Comparison of ENCODE assay signal across 7 mouse cellular contexts in genomic region chrX:72788773-72789557, GRCm38 (mm10). TPM values are rescaled to one million over a fixed set of nuclear protein-coding genes. Genes with fewer than 3 reads are reported as not detected.
DNase-seq lines count a peak whose midpoint lies in the region; ATAC-seq and TF ChIP-seq lines count a peak whose summit lies in the region.

No protein-coding gene starts in this region.

- peaks cover 8% of the 10 kb centered on the region for H3K4me1 ChIP-seq in forebrain, embryonic 10.5 days
- H3K4me1 ChIP-seq in neural tube, embryonic 14.5 days (ENCODE audit: control insufficient read depth, insufficient read depth, low read length) = no peaks in the 10 kb centered on the region

- H3K9ac ChIP-seq in neural tube, embryonic 14.5 days (replicated peaks; ENCODE audit: low read depth, low read length) = no peak overlapping the region

- TF ChIP-seq POLR2A in brain, embryonic 14.5 days (IDR thresholded peaks at IDR 0.05; ENCODE audit: borderline replicate concordance, extremely low read depth, insufficient read depth, insufficient read length, poor library complexity, severe bottlenecking) = no peak

- DNase-seq in brain, embryonic 14.5 days (ENCODE audit: low read depth) = peak; percentile 87
- peak; percentile 24 for DNase-seq in forebrain, embryonic 10.5 days (ENCODE audit: extremely low spot score, low spot score)
- DNase-seq in layer of hippocampus, adult 8-10 months (ENCODE audit: low spot score in 2 of 2) = peak; percentile 6 to 16
- no peak for DNase-seq in thymus, postnatal 14 days
- no peak for DNase-seq in adrenal gland, postnatal 14 days
- no peak for DNase-seq in kidney, postnatal 25 days

- no peaks in the 10 kb centered on the region; the same call in 1 of the 2 replicates for H3K27me3 ChIP-seq in forebrain, embryonic 10.5 days (ENCODE audit: poor library complexity, severe bottlenecking)
- no peaks in the 10 kb centered on the region for H3K27me3 ChIP-seq in neural tube, embryonic 14.5 days (ENCODE audit: control insufficient read depth, insufficient read depth, low read length)

- H3K36me3 ChIP-seq in forebrain, embryonic 10.5 days (replicated peaks) = no peaks in the 10 kb centered on the region
- no peaks in the 10 kb centered on the region for H3K36me3 ChIP-seq in neural tube, embryonic 14.5 days (ENCODE audit: control insufficient read depth, insufficient read depth, low read length)

- peak; percentile 96 for ATAC-seq in neural tube, embryonic 14.5 days (ENCODE audit: low read depth)

- no peak for TF ChIP-seq CTCF in brain, embryonic 14.5 days (IDR thresholded peaks at IDR 0.05; ENCODE audit: borderline replicate concordance, extremely low read depth, insufficient read depth, insufficient read length)

- H3K9me3 ChIP-seq in forebrain, embryonic 10.5 days = no peaks in the 10 kb centered on the region
- no peaks in the 10 kb centered on the region for H3K9me3 ChIP-seq in neural tube, embryonic 14.5 days (ENCODE audit: control insufficient read depth, low read length)

- H3K4me3 ChIP-seq in forebrain, embryonic 10.5 days = no peak overlapping the region
- H3K4me3 ChIP-seq in neural tube, embryonic 14.5 days (ENCODE audit: low read depth, low read length) = no peak overlapping the region

- no peak overlapping the region for H3K4me2 ChIP-seq in neural tube, embryonic 14.5 days (ENCODE audit: low read depth, low read length)

- H3K27ac ChIP-seq in forebrain, embryonic 10.5 days = no peak overlapping the region
- peak overlapping the region; percentile 12; the same call in 1 of the 2 replicates for H3K27ac ChIP-seq in neural tube, embryonic 14.5 days (ENCODE audit: low read depth, low read length)

- 29% methylated on average over 1 of the region's 1 CpGs for WGBS in forebrain, embryonic 10.5 days
- WGBS in neural tube, embryonic 14.5 days = 0% methylated on average over 1 of the region's 1 CpGs

RNA-seq across cellular contexts. Expression of gene Gabrq, which starts 36.0 kb away (rescaled TPM):
- polyA plus RNA-seq in brain, embryonic 14.5 days (2012; rRNA removed) = 3.7 and 5.1 TPM in 2 replicates
- polyA plus RNA-seq in forebrain, embryonic 10.5 days (2016; fragmentation: Nextera tagmentation; extraction: Ambion mirVana) = 0.46 and 0.62 TPM in 2 replicates
- under 1 TPM; 0.57 to 1.00 (median 0.77) TPM for total RNA-seq in layer of hippocampus, adult 8-10 months (2022)
- polyA plus RNA-seq in neural tube, embryonic 14.5 days (2014; fragmentation: Nextera tagmentation; extraction: Ambion mirVana) = 3.4 and 4.5 TPM in 2 replicates
- total RNA-seq in adrenal gland, postnatal 14 days (2021) = 0.11 TPM in 1 of 2 replicates, not detected in the other

Comparison
In these comparisons a context has a peak if more than half of its experiments do, and no peak if none do; other contexts are left out.
1. DNase-seq: peak in brain, embryonic 14.5 days (single experiment), forebrain, embryonic 10.5 days (single experiment) and layer of hippocampus, adult 8-10 months (2 of 2); none in thymus, postnatal 14 days (single experiment), adrenal gland, postnatal 14 days (single experiment) and kidney, postnatal 25 days (0 of 2).